Mouse (Mus musculus) thymus, postnatal 25 days (tissue): Measurements from ENCODE around the gene Slc7a5.

Source experiments
- DNase-seq: peaks from one replicate; pipeline ENCODE4 v3.0.0; 2022

Slc7a5 gene

DNA sequence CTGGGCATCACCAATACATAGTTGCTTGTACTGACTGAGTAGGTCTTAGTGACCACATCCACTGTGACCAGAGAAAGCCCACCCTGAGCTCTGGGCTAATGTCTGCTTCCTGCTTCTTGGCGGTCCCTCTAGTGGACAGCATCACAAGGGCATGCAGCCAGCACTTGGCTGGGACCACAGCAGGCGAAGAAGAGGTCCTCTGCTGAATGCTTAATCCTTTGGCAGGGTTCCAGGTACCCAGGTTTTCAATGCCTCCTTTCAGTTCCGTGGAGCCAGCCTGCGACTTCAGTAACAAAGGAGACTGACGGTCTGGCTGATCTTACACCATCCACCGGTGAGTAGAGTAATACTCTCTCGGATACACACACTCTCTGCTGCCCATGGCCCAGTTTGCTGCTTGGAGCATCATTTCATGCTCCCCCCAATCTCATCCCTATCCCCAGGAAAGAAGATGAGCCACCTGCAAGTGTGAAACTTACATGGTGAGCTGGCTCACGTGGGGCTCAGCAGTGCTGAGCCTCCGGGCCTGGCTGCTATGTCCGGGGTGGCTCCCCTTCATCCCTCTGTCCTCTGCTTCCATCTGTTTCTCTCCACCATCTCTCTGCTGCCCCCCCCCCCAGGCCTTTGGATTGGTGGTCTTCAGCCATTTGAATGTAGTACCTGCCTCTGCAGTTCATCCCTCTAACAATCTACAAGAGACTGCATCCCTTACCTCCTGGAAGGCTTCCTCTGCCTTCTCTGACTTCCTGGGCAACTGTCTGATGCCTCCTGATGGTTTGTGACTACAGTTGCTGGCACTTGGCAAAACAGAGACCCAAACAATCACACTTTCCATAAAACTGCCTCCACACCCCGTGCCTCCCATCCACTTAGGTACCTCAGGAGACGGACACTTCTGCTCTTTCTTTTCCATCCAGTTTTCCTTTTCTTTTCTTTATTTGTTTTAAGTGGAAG is 28.1 kb upstream of the Slc7a5 start:
- no peak for DNase-seq

DNA sequence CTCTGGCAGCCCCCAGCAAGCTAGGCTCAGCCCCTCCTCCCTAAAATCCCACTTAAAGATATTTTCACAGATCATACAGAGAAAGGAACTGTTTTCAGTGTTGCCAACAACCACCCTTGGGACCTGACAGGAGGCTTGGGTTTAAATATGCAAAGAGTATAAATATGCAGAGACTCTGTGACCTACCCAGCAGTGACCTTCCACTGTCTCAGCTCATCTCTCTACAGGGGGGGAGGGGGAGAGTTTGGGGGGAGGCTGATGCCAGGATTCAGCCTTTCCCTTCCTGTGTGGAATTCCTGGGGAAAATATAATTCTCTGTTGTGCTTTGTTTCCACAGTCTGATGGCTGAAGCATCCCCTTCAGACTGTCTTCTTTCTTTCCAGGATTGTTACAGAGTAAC is 27.4 kb upstream of the Slc7a5 start:
- DNase-seq: no peak

DNA sequence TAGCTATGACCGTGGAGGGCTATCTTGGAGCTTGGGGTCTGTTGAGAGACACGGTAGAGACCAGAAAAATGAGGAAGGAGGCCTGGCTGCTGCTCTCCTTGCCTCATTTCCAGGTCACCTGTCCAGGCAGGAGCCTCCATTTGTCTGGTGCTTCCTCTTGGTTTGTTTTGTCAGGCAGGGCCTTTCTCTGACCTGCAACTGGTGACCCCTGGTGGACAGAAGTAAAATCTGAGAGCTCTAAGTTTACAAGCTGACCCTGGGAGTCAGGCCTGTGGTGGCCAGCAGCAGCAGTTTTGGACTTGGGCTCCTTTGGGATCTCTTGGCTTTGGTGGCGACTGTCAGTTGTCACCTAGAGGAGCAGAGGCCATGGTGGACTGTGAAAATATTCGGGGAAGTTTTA is 27.0 kb upstream of the Slc7a5 start:
- peak; percentile 32 for DNase-seq

DNA sequence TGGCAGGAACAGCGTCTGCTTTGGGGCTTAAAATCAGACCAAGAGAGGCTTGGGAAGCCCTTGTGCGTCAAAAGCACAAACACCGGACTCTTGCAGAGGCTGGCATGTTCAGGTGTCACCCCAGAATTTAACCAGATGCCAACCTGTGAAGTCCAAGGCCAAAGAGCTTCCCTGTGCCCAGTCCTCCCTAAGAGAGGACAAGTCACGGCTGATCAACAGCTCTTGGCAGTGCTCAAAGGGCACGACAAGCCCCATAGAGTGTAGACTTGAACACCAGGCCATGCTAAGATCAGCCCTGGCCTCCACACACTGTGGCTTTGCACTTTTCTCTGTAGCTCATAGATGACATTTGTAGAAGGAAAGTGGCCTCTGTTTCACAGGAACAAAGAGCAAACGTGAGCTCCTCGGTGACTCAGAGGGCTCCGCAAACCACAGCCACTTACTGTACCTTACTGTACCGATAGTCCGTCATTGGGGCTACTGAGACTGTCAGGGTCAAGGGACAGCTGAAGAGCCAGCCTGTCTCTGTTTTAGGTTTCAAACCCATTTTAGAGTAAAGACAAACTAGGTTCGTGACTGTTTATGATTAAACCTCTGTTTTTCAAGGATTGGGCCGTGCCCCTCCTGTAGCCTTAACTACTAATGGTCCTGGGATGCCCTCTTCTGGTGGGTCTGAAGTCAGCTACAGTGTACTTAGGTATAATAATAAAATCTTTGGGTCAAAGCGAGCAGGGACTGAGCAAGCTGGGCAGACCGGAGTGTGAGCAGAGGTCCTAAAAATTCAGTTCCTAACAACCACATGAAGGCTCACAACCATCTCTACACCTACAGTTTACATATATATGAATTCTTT is 25.4 kb upstream of the Slc7a5 start:
- DNase-seq: no peak

DNA sequence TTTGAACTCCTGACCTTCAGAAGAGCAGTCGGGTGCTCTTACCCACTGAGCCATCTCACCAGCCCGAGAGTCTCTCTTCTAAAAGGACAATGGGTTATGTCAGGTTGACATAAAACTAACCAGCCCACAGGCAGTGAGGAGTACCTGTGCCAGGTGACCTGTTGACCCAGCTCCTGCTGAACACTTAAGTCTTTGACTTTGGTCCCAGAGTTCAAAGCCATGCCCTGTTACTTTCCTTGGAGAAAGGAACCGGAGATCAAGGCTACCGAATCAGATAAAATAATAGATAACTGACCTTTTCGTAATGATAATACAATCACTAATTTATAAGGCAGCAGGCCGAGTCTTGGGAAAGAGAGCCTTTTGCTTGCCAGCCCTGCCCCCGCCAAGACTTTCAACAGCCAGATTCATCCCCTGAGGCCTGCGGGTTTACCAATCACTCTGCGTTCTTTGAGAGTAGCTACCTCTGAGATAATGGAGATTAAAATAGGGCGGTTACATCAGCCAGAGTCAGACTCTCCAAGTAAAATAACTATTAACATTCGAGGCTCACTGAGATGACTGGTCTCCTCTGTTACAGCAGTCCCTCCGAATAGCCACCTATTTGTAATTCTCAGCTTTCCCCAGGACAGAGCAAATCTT is 24.7 kb upstream of the Slc7a5 start:
- no peak for DNase-seq

DNA sequence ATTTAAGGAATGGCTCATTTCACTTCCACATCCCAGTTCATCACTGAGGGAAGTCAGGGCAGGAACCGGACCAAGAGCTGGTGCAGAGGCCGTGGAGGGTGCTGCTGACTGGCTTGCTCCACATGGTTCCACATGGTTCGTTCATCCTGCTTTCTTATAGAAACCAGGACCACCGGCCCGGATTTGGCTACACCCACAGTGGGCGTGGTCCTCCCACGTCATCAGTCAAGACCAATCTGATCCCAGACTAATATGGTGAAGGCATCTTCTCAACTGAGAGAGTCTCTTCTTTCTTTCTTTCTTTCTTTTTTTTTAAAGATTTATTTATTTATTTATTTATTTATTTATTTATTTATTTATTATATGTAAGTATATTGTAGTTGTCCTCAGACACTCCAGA is 24.1 kb upstream of the Slc7a5 start:
- no peak for DNase-seq

DNA sequence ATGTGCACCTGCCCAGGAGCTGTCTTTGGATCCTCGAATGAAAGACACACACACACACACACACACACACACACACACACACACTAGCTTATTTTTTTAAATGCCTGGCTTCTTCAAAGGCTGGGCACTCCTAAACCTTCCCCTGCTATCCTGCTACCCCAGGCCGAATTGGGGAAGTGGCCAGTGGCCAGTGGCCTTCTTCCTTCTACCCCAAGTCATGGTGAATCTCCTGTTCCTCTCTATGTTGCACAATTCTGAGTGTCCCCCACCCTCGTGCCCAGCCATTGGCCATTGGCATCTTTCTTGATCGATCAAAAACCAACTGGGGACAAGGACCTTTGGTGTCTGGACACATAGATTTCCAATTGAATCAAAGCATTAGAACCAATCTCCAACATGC is 22.6 kb upstream of the Slc7a5 start:
- no peak for DNase-seq

DNA sequence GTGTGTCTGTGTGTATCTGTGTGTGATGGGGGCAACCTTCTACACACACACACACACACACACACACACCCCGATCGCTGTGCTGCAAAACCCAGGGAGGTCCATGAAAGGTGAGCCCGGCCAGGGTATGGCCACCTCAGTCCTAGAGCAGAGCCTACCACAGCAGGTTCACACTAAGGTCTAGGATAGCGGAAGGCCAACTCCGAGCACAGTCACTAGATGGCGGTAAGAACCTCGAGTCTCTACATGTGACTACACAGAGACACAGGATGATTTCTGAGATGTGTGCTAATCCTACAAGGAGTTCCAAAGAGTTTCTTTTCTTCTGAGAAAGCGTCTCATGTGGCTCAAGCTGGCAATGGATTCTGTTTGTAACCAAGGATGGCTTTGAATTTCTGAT is 19.8 kb upstream of the Slc7a5 start:
- peak; percentile 52 for DNase-seq

DNA sequence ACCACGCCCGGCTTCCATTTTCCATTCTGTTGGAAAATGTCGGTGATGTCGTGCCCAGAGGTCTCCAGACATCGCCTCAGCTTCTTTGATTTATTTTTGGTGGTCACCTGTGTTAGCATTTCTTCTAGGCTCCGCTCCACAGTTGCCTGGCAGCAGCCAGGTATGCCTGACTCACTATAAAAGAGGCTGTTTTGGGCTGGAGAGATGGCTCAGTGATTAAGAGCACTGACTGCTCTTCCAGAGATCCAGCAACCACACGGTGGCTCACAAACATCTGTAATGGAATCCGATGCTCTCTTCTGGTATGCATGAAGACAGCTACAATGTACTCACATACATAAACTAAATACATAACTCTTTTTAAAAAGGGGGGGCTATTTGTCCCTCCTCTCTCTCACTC is 18.8 kb upstream of the Slc7a5 start:
- no peak for DNase-seq

DNA sequence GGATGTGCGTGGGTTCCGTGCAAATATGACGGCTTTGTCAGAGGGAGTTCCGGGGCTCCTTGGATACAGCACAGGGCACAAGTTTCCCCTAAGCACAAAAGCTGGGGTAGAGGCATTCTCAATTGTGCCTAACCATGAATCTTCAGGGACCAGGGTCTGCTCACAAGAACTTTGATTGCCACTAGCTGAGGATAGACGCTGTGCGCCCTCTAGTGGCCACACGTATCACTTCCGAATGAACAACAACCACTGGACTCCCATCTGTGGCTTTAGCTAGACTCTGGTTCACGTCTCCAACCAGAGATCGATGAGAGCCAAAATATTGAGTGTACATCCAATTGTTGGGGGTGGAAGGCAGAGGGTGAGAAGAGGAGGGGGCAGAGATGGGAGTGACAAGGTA is 18.1 kb upstream of the Slc7a5 start:
- peak; percentile 75 for DNase-seq

DNA sequence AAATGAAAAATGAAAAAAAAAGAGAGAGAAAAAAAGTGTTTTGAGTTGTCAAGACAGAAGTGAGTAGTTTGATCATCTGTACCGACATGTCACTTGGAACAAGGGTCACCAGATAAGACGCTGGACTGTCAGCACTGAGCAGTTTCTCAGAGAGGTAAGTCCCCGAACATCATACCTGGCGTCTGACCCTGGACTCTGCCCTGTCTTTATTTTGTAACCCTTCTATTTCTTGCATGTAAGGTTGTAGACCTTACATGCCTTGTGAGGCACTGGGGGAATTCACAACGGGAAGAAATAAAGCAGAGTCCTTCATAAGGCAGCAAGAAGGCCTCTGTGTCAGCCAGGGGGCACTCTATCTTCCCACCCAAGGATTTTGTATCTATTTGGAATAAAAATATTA is 17.2 kb upstream of the Slc7a5 start:
- no peak for DNase-seq

DNA sequence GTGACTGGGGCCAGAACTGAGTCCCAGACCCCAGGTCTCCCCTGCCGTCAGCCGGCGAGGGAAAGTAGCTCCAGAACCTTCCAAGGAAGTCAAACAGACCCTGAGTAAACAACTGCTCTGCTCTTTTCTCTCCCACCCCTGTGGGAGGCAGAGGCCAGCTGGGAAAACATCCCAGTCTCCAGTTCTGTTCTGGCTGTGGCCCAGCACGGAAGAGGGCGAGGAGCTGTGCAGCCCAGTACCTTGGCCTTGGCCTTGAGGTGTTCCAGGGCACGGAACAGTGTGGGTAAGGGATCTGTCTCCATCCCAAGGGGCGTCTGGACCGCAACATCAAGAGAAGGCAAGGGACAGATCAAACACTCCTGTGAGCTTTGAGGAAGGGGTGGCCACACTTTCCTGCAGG is 14.6 kb upstream of the Slc7a5 start:
- no peak for DNase-seq

DNA sequence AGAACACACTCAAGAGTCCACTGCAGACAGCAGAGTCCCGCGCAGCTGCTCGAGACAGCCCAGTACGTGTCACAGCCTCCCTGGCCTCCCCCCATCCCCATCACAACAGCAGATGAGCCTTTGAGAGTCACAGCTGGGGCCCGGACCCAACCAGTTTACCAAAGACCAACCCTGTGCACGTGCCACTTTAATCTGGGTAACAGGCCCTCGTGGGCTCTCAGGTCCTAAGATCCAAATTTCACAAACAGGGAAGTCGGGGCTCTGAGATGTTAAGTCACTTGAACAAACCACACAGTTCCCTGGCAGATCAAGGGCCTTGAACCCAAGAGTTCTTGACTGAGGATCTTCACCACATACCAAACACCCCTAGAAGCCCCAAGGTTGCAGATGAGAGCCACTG is 14.1 kb upstream of the Slc7a5 start:
- no peak for DNase-seq

DNA sequence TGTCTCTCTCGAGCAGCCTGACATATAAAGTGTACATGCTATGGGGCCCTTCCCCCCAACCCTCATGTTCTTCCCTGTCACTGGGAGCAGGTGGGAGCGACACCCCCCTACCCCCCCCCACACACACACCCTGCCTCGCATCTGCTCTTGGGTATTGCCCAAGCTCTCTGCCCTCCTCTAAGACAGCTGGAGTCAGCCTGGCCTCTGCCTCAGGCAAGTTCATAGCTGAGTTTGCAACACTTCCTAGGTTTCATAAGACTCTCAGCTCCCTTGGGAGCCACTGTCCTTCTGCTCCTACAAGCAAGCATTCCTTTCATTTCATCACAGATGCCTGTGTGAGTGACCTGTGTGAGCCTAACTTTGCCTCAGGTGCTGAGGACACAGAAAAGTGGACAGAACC is 12.2 kb upstream of the Slc7a5 start:
- no peak for DNase-seq

DNA sequence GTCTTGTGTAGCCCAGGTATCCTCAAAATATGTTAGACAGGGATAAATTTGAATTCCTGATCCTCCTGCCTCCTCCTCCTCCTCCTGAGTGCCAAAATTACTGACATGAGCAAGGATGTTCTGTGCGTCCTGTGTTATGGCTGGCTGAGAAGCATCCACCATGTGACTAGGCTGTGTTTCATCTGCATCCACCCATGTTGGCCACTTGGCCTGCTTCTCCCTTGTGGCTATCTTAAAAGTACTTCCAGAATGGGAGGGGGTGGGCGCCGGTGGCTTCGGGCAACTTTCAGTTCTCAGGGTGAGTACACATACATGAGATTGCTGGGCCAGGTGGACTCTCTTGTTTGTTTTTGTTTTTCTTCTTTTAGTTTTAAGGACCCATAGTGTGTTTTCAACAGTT is 11.7 kb upstream of the Slc7a5 start:
- DNase-seq: no peak

DNA sequence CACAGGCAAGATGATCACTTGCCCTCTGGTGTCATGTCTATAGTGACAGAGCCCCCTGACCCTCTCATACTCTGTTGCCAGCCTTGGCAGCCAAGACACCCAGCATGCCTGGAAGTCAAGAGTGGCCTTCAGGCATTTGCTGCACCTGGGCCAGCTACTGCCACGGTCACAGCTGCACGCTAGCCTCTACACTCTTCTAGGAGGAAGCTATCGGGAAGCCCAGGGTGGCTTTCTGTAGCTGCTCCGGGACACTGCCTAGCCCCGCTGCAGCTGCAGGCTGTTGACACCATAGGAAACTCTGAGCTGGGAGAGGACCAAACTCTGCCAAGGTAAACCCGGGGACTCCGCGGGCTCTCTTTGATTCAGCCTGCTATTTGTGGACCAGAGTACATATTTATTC is 5.9 kb upstream of the Slc7a5 start:
- DNase-seq: no peak

DNA sequence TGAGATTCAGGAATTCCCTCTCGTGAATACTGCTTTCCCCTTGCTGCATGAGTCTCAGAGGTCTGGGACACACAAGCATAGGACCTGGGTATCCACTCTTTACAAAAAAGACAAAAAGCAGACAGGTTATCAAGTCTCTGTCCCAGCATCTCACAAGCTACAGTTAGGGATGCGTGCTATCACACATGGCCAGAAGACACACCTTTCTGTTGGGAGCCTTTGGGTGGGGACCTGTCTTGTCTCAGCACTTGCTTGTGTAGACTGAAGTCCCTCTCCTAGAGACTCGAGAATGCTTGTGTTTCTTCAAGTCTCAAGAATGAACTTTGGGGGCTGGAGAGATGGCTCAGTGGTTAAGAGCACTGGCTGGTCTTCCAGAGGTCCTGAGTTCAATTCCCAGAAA is 5.3 kb upstream of the Slc7a5 start:
- no peak for DNase-seq

DNA sequence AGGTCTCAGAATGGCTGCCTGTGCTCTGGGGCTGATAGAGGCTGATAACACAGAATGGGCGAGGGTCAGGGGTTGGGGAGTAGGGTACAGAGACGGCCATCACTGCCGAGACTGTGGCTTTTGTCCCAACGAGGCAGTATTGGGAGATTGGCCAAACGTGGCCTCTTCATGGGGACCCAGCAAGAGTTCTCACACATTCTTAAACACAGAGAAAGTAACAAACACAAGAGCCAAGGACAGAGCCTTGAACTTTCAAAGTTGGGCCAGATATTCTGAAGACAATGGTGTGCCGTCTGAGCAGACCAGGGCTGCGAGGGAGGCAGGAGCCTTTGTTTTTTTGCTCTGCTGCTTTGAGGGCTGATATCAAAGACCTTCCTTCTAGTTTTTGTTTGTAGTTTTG is 4.5 kb upstream of the Slc7a5 start:
- no peak for DNase-seq

DNA sequence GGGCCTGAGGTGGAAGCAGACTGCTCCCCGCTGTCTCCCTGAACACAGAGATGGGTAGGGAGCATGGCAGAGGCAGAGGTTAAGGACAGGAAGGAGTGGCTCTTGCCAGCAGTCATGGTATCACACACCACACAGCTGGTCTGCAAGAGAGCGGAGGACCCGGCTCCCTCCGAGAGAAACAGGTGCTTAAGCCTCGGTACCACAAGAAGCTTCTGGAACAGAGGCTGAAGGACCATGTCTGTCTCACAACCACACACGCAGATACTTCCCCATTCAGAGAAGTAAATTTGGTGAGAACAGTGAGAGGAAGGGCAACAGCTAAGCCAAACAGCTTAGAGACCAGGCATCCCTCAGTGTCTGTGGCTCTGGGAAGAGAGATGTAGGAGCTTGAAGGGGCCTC is 3.9 kb upstream of the Slc7a5 start:
- no peak for DNase-seq

DNA sequence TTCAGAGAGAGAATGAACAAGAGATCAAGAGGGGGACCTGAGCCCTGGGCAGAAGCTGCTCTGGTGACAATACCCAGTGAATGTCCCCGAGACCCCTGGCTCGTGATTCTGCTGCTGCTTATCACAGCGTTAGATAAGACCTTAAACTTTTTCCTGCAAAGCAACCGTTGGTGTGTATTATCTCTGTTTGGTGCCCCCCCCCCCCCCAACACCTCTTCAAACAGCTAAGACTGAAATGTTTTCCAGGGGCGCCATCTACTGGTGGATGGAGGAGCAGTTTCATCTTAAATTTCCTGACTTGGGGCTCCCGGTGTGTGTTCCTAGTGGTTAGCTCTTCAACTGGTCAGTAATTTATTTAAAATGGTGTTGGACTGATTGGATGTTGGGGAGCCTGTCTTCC is 2.2 kb upstream of the Slc7a5 start:
- DNase-seq: peak; percentile 81

DNA sequence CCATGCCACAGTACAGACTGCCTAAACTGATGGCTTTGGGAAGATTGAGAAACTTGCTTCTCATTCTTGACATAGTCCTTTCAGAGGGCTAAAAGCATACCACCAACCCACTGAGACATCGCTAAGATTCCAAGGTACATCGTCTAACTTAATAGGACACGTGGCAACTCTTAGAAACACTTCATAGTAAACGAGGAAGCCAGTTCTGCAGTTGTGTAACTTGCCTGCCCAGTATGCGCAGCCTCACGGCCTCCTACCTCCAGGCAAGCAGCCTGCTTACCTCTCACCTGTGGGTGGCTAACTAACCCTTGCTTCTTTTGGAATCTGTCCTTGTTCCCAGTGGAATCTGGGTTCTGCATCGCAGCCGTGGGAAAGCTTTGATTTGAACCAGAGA is 1.7 kb upstream of the Slc7a5 start:
- DNase-seq: no peak

DNA sequence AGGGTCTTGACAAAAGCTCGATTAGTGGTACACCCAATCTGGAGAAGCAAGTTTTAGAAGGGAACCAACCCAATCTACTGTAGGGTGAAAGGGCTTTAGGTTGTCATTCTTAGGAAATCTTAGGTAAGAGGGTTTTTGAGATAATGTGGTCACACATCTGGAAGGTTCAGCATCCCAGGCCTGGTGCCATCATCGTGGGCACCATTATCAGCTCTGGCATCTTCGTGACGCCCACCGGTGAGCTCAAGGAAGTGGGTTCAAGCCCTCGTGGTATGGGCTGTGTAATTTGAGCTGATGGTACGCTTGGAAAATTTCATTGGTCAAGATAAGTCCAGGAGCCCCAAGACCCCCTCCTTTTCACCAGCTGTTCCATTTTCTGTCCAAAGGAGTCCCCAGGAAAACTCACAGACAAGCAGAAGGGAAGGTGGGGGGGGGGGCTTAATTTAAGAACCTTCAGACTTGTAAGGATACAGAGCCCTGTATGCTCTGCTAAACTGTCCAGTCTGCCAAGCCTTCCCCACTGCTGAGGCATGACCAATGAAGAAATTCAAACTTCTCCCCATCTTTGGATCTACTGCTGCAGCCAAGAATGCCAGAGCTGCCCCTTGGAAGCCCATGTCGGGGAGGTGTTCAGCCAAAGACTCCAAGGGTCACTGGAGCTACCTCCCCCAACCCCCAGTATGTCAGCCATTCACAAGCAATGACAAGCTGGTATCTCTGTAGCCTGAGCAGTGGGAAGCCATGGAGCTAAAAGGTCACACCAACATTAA is 1.1 kb upstream of the Slc7a5 start:
- DNase-seq: no peak
